Mouse (Mus musculus) small intestine, adult 2 months (tissue): ENCODE results near the gene H2afv.

Experiments used
- CTCF ChIP-seq: fragments of 200-500 bp; IDR thresholded peaks from 2 replicates; pipeline ENCODE4 v1.5.1; 2012; ENCODE audit warnings: low read depth, mild to moderate bottlenecking, control low read depth, inconsistent platforms, low read length, moderate library complexity, mixed read lengths; ENCODE audit not compliant: insufficient replicate concordance, insufficient read length; ENCODE audit errors: extremely low read depth
- POLR2A ChIP-seq: fragments of 200-500 bp; IDR thresholded peaks from 2 replicates; pipeline ENCODE4 v1.6.1; 2012; ENCODE audit warnings: low read depth, mild to moderate bottlenecking, control low read depth, inconsistent platforms, low read length, moderate library complexity

GRCm38 (mm10) chr11:6484244-6484959 lies 40.2 kb upstream of the H2afv start:
- TF ChIP-seq POLR2A, result no peak
- TF ChIP-seq CTCF, result no peak
